Mouse (Mus musculus): ENCODE data around the gene Nudt8. TPM values are rescaled to one million over a fixed set of nuclear protein-coding genes. Genes with fewer than 3 reads are reported as not detected.

Nudt8 gene
- polyA plus RNA-seq, 1 experiment from 2014 or later = 42.2 TPM

DNA sequence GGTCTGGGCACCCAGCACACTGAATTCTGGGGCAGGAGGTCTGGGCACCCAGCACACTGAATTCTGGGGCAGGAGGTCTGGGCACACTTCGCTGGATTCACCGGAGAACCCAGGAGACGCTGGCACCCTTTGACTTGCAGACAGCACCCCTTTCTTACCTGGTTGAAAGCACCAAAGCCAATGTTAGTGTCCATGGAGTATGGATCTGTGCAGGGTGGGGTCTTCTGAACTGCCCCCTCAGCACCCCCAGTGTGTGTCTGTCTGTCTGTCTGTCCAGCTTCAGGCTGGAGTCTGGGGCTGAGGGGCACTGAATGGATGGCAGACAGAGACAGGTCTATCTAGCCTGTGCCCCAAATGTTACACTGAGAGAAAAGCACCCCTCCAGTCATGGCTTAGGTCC is 8.8 kb upstream of the Nudt8 start:
- H3K4me1 ChIP-seq (ENCODE audit: control insufficient read depth, insufficient read depth, low read length) = peaks cover 5% of the 10 kb centered on the region
- no peak overlapping the region for H3K4me3 ChIP-seq (ENCODE audit: low read depth, low read length)
- no peaks in the 10 kb centered on the region for H3K36me3 ChIP-seq (ENCODE audit: control insufficient read depth, insufficient read depth, low read length)
- H3K9ac ChIP-seq (replicated peaks; ENCODE audit: low read depth, low read length) = no peak overlapping the region
- no peak overlapping the region for H3K4me2 ChIP-seq (replicated peaks; ENCODE audit: low read depth, low read length)
- ATAC-seq (ENCODE audit: insufficient number of reproducible peaks, insufficient read depth, low FRiP score, low read depth) = no peak
- H3K27me3 ChIP-seq (ENCODE audit: control insufficient read depth, insufficient read depth, low read length) = no peaks in the 10 kb centered on the region
- no peak overlapping the region for H3K27ac ChIP-seq (ENCODE audit: low read length)
- no peaks in the 10 kb centered on the region for H3K9me3 ChIP-seq (ENCODE audit: control insufficient read depth, low read depth, low read length)
- 97% methylated on average over 3 of the region's 3 CpGs for WGBS

DNA sequence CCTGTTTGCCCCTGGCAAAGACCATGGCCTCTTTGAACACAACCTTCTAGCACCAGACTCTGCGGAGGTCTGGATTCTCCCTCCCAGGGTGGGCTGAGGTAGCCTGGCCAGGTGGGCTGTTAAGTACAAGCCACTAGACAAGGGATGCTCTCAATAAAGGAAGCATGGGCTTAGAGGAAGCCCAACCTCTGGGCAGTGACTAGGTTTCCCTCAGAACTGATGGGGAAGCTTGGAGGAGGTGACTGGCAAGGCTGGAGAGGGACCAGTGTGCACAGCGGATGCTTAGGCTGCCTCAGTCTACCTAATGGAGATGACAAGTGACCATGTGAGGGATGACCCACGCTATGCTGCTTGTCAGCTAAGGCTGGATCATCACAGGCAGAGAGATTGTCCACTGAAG is 8.4 kb upstream of the Nudt8 start:
- no peak for ATAC-seq (ENCODE audit: insufficient number of reproducible peaks, insufficient read depth, low FRiP score, low read depth)
- no peaks in the 10 kb centered on the region for H3K9me3 ChIP-seq (ENCODE audit: control insufficient read depth, low read depth, low read length)
- H3K27ac ChIP-seq (ENCODE audit: low read length) = no peak overlapping the region
- peaks cover under 1% of the 10 kb centered on the region; the same call in 1 of the 2 replicates for H3K4me1 ChIP-seq (ENCODE audit: control insufficient read depth, insufficient read depth, low read length)
- H3K4me2 ChIP-seq (replicated peaks; ENCODE audit: low read depth, low read length) = no peak overlapping the region
- H3K4me3 ChIP-seq (ENCODE audit: low read depth, low read length) = no peak overlapping the region
- H3K27me3 ChIP-seq (ENCODE audit: control insufficient read depth, insufficient read depth, low read length) = no peaks in the 10 kb centered on the region
- no peaks in the 10 kb centered on the region for H3K36me3 ChIP-seq (ENCODE audit: control insufficient read depth, insufficient read depth, low read length)
- WGBS = 80% methylated on average over 3 of the region's 3 CpGs
- H3K9ac ChIP-seq (replicated peaks; ENCODE audit: low read depth, low read length) = no peak overlapping the region

DNA sequence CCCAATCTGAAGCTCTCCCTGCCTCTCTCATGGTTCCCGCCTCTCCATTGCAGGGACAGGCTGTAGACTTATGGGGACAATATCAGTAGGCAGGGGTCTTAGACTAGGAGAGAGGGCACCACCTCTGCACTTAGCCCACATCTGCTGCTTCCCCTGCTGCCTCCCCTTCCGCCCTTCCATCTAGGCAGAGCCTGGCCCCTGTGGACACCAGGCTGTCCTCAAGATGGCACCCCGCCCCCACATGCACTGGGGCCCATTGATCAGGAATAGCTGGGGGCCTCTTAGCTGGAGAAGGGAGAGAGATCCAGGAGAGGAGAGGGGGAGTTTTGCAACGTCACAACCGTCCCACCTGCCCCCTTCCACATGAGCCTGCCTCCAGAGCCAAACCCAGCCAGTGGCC is 8.0 kb upstream of the Nudt8 start, which contains the start of gene Tbx10:
TSS of gene Tbx10 (plus strand) at position 337 of the 400 bp plus-strand sequence.
- Histone ChIP-seq H3K27ac (ENCODE audit: low read length) (no peak within 1 kb of the TSS), H3K4me1 (ENCODE audit: control insufficient read depth, insufficient read depth, low read length) (no peaks in the 10 kb centered on the region), H3K4me2 (replicated peaks; ENCODE audit: low read depth, low read length) (no peak within 1 kb of the TSS), H3K9me3 (ENCODE audit: control insufficient read depth, low read depth, low read length) (no peaks in the 10 kb centered on the region), H3K27me3 (ENCODE audit: control insufficient read depth, insufficient read depth, low read length) (no peaks in the 10 kb centered on the region), H3K4me3 (ENCODE audit: low read depth, low read length) (no peak within 1 kb of the TSS), H3K9ac (replicated peaks; ENCODE audit: low read depth, low read length) (no peak within 1 kb of the TSS), H3K36me3 (ENCODE audit: control insufficient read depth, insufficient read depth, low read length) (no peaks in the 10 kb centered on the region)
- 64% methylated on average over 5 of the region's 5 CpGs for WGBS
- ATAC-seq (ENCODE audit: insufficient number of reproducible peaks, insufficient read depth, low FRiP score, low read depth) = no peak

DNA sequence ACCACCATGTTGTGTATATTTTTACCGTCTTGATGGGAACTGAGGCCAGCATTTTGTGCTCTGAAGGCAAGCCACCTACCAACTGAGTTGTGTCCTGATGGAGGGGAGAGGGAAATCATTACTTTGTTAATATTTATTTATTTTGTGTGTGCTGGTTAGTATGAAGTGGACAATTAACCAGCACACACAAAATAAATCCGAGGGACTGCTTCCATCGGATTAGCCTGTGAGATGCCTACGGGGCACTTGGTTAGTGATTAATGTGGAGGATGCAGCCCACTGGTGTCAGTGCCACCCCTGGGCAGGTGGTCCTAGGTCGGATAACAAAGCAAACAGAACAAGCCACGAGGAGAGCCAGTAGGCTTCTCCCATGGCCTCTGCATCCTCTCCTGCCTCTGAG is 5.4 kb upstream of the Nudt8 start:
- no peak overlapping the region for H3K9ac ChIP-seq (replicated peaks; ENCODE audit: low read depth, low read length)
- no peaks in the 10 kb centered on the region for H3K27me3 ChIP-seq (ENCODE audit: control insufficient read depth, insufficient read depth, low read length)
- H3K36me3 ChIP-seq (ENCODE audit: control insufficient read depth, insufficient read depth, low read length) = no peaks in the 10 kb centered on the region
- H3K27ac ChIP-seq (ENCODE audit: low read length) = no peak overlapping the region
- H3K4me3 ChIP-seq (ENCODE audit: low read depth, low read length) = no peak overlapping the region
- peaks cover 6% of the 10 kb centered on the region; the same call in 1 of the 2 replicates for H3K4me1 ChIP-seq (ENCODE audit: control insufficient read depth, insufficient read depth, low read length)
- no peak for ATAC-seq (ENCODE audit: insufficient number of reproducible peaks, insufficient read depth, low FRiP score, low read depth)
- WGBS = 58% methylated on average over 6 of the region's 6 CpGs
- H3K9me3 ChIP-seq (ENCODE audit: control insufficient read depth, low read depth, low read length) = no peaks in the 10 kb centered on the region
- no peak overlapping the region for H3K4me2 ChIP-seq (replicated peaks; ENCODE audit: low read depth, low read length)

DNA sequence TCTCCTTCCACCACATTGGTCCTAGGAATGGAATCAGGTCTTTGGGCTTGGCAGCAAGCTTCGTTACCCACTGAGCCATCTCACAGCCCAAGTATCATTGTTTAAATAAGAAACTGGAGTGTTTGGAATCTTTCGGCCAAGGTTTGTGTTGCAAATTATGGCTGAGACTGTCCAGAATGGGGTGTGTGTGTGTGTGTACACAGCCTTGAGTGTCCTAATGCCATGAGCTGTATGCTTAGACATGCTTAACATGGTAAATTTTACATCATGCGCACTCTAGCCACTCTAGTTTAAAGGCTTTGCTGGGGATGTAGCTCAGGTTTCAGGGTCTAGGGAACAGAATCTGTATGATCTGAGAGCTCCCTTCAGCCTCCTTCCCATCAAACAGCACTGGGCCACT is 4.9 kb upstream of the Nudt8 start:
- Histone ChIP-seq H3K4me3 (ENCODE audit: low read depth, low read length) (no peak overlapping the region), H3K4me2 (replicated peaks; ENCODE audit: low read depth, low read length) (no peak overlapping the region), H3K9me3 (ENCODE audit: control insufficient read depth, low read depth, low read length) (no peaks in the 10 kb centered on the region), H3K27ac (ENCODE audit: low read length) (no peak overlapping the region), H3K4me1 (ENCODE audit: control insufficient read depth, insufficient read depth, low read length) (peaks cover 6% of the 10 kb centered on the region; the same call in 1 of the 2 replicates), H3K27me3 (ENCODE audit: control insufficient read depth, insufficient read depth, low read length) (no peaks in the 10 kb centered on the region), H3K36me3 (ENCODE audit: control insufficient read depth, insufficient read depth, low read length) (no peaks in the 10 kb centered on the region), H3K9ac (replicated peaks; ENCODE audit: low read depth, low read length) (no peak overlapping the region)
- no peak for ATAC-seq (ENCODE audit: insufficient number of reproducible peaks, insufficient read depth, low FRiP score, low read depth)
- 75% methylated on average over 3 of the region's 3 CpGs for WGBS

DNA sequence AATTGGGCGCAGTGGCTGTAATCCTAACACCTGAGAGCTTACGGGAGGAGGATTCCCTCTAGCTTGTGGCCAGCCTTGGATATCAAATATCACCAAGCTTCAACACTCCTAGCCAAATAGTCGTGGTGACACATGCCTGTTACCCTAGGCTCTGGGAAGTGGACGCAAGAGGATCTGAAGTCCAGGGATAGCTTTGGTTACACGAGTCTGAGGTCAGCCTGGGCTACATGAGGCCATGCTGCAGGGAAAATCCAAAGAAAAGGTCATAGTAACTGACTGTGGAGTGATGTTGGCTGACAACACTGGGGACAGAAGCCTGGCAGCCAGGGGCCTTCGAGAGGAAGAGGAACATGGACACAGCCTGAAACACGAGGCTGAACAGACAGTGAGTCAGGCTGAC is 4.3 kb upstream of the Nudt8 start:
- no peak for ATAC-seq (ENCODE audit: insufficient number of reproducible peaks, insufficient read depth, low FRiP score, low read depth)
- no peaks in the 10 kb centered on the region for H3K9me3 ChIP-seq (ENCODE audit: control insufficient read depth, low read depth, low read length)
- no peaks in the 10 kb centered on the region for H3K36me3 ChIP-seq (ENCODE audit: control insufficient read depth, insufficient read depth, low read length)
- H3K4me1 ChIP-seq (ENCODE audit: control insufficient read depth, insufficient read depth, low read length) = peaks cover 9% of the 10 kb centered on the region
- no peaks in the 10 kb centered on the region for H3K27me3 ChIP-seq (ENCODE audit: control insufficient read depth, insufficient read depth, low read length)
- WGBS = 71% methylated on average over 7 of the region's 7 CpGs
- no peak overlapping the region for H3K4me3 ChIP-seq (ENCODE audit: low read depth, low read length)
- no peak overlapping the region for H3K27ac ChIP-seq (ENCODE audit: low read length)
- no peak overlapping the region for H3K9ac ChIP-seq (replicated peaks; ENCODE audit: low read depth, low read length)
- H3K4me2 ChIP-seq (replicated peaks; ENCODE audit: low read depth, low read length) = no peak overlapping the region

DNA sequence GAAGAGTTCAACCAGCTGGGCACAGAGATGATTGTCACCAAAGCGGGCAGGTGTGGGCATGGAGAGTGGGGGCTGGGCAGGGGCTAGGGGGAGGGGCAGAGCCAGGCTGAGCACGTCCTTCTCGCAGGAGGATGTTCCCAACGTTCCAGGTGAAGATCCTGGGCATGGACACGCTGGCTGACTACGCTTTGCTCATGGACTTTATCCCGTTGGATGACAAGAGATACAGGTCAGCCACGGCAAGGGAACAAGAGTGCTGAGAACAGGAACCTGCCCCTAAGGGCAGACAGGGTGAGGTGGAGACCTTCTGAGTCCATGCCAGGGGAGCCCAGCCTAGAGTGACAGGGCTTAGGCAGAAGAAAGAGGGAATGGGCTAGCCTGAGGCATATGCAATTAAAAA is 3.6 kb upstream of the Nudt8 start:
- H3K36me3 ChIP-seq (ENCODE audit: control insufficient read depth, insufficient read depth, low read length) = no peaks in the 10 kb centered on the region
- no peaks in the 10 kb centered on the region for H3K9me3 ChIP-seq (ENCODE audit: control insufficient read depth, low read depth, low read length)
- H3K4me2 ChIP-seq (replicated peaks; ENCODE audit: low read depth, low read length) = no peak overlapping the region
- H3K4me3 ChIP-seq (ENCODE audit: low read depth, low read length) = no peak overlapping the region
- H3K9ac ChIP-seq (replicated peaks; ENCODE audit: low read depth, low read length) = no peak overlapping the region
- WGBS = 78% methylated on average over 8 of the region's 8 CpGs
- peaks cover 15% of the 10 kb centered on the region for H3K4me1 ChIP-seq (ENCODE audit: control insufficient read depth, insufficient read depth, low read length)
- no peak for ATAC-seq (ENCODE audit: insufficient number of reproducible peaks, insufficient read depth, low FRiP score, low read depth)
- H3K27ac ChIP-seq (ENCODE audit: low read length) = no peak overlapping the region
- H3K27me3 ChIP-seq (ENCODE audit: control insufficient read depth, insufficient read depth, low read length) = no peaks in the 10 kb centered on the region

DNA sequence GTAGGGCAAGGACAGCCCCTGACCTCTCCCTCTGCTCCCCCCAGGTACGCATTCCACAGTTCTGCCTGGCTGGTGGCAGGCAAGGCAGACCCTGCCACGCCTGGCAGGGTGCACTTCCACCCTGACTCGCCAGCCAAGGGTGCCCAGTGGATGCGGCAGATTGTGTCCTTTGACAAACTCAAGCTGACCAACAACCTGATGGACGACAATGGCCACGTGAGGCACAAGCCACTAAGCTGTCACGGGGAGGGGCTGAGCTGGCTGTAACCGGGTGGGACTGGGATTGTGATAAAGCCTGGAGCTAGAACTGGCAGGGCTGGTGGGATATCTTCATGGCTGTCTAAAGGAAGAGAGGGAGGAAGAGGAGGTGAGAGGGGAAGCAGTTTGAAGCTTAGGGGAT is 3.1 kb upstream of the Nudt8 start:
- Histone ChIP-seq H3K4me1 (ENCODE audit: control insufficient read depth, insufficient read depth, low read length) (peaks cover 15% of the 10 kb centered on the region), H3K9ac (replicated peaks; ENCODE audit: low read depth, low read length) (no peak overlapping the region), H3K27me3 (ENCODE audit: control insufficient read depth, insufficient read depth, low read length) (no peaks in the 10 kb centered on the region), H3K36me3 (ENCODE audit: control insufficient read depth, insufficient read depth, low read length) (no peaks in the 10 kb centered on the region), H3K27ac (ENCODE audit: low read length) (no peak overlapping the region), H3K4me3 (ENCODE audit: low read depth, low read length) (no peak overlapping the region), H3K4me2 (replicated peaks; ENCODE audit: low read depth, low read length) (no peak overlapping the region), H3K9me3 (ENCODE audit: control insufficient read depth, low read depth, low read length) (no peaks in the 10 kb centered on the region)
- 46% methylated on average over 8 of the region's 8 CpGs for WGBS
- ATAC-seq (ENCODE audit: insufficient number of reproducible peaks, insufficient read depth, low FRiP score, low read depth) = no peak

DNA sequence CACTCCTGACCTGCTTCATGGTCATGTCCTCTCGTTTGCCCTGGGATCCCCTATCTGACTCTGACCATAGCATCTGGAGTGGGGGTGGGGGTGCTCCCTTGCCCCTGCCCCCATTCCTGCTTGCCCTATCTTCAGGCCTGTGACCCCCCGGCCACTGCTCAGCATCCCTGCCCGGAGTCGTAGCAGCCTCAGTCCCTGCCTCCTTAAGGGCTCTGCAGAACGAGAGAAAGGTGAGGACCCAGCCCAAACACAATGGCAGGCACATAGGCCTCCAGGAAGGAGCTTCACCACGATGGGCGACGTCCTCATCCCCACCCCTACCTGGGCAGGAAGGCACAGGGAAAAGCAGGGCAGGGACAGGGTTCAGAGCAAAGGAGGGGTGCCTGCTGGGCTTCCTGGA is 2.0 kb upstream of the Nudt8 start:
- WGBS = 75% methylated on average over 8 of the region's 8 CpGs

More for the DNA sequence above, 2.0 kb upstream of the Nudt8 start:
- no peak overlapping the region for H3K9ac ChIP-seq (replicated peaks; ENCODE audit: low read depth, low read length)
- no peak overlapping the region for H3K27ac ChIP-seq (ENCODE audit: low read length)
- no peaks in the 10 kb centered on the region for H3K27me3 ChIP-seq (ENCODE audit: control insufficient read depth, insufficient read depth, low read length)
- no peaks in the 10 kb centered on the region for H3K36me3 ChIP-seq (ENCODE audit: control insufficient read depth, insufficient read depth, low read length)
- no peak overlapping the region for H3K4me3 ChIP-seq (ENCODE audit: low read depth, low read length)
- H3K9me3 ChIP-seq (ENCODE audit: control insufficient read depth, low read depth, low read length) = no peaks in the 10 kb centered on the region
- peaks cover 15% of the 10 kb centered on the region for H3K4me1 ChIP-seq (ENCODE audit: control insufficient read depth, insufficient read depth, low read length)
- ATAC-seq (ENCODE audit: insufficient number of reproducible peaks, insufficient read depth, low FRiP score, low read depth) = no peak
- no peak overlapping the region for H3K4me2 ChIP-seq (replicated peaks; ENCODE audit: low read depth, low read length)

Data from stomach, embryonic 14.5 days (tissue).